Mouse (Mus musculus) heart, postnatal 0 days (tissue): ENCODE data around the gene Map2k2. TPM values are rescaled to one million over a fixed set of nuclear protein-coding genes. Genes with fewer than 3 reads are reported as not detected.

Experiments used
- ATAC-seq: fragments of 200-750 bp; cut with Nextera tagmentation; 2 replicates; pipeline ENCODE4 v1.8.0; 2017; ENCODE audit warnings: low read depth, moderate number of reproducible peaks, moderate library complexity; ENCODE audit not compliant: insufficient read depth
- DNase-seq: peaks from one replicate; pipeline ENCODE4 v3.0.0-alpha.2; 2016; ENCODE audit warnings: low spot score
- H3K27ac ChIP-seq: fragments of 300-500 bp; sonication (generic); 2 replicates; pipeline ENCODE4 v1.5.1; 2014; ENCODE audit warnings: low read depth, mild to moderate bottlenecking
- H3K27me3 ChIP-seq: fragments of 300-500 bp; sonication (generic); 2 replicates; pipeline ENCODE4 v1.6.1; 2014; ENCODE audit warnings: low read length, mixed read lengths; ENCODE audit not compliant: control insufficient read depth, insufficient read depth
- H3K36me3 ChIP-seq: fragments of 300-500 bp; sonication (generic); replicated peaks from 2 replicates; pipeline ENCODE4 v1.6.1; 2014; ENCODE audit warnings: low read length, mixed read lengths; ENCODE audit not compliant: control insufficient read depth, insufficient read depth
- H3K4me1 ChIP-seq: fragments of 300-500 bp; sonication (generic); 2 replicates; pipeline ENCODE4 v1.6.1; 2014; ENCODE audit warnings: antibody characterized with exemption; ENCODE audit not compliant: control insufficient read depth, insufficient read depth
- H3K4me2 ChIP-seq: fragments of 300-500 bp; sonication (generic); 2 replicates; pipeline ENCODE4 v1.6.1; 2014; ENCODE audit warnings: low read depth, mild to moderate bottlenecking, low read length, moderate library complexity
- H3K4me3 ChIP-seq: fragments of 300-500 bp; sonication (generic); 2 replicates; pipeline ENCODE4 v1.5.1; 2014; ENCODE audit warnings: low read depth, low read length
- H3K9ac ChIP-seq: fragments of 300-500 bp; sonication (generic); replicated peaks from 2 replicates; pipeline ENCODE4 v1.6.1; 2014; ENCODE audit warnings: low read depth, low read length, mixed read lengths
- H3K9me3 ChIP-seq: fragments of 300-500 bp; sonication (generic); replicated peaks from 2 replicates; pipeline ENCODE4 v1.6.1; 2016; ENCODE audit warnings: low read length; ENCODE audit not compliant: control insufficient read depth
- CTCF ChIP-seq: IDR thresholded peaks from 2 replicates; pipeline ENCODE4 v1.5.1; 2016; ENCODE audit warnings: antibody characterized with exemption, control low read depth, low read depth
- EP300 ChIP-seq: IDR thresholded peaks from 2 replicates; pipeline ENCODE4 v1.6.1; 2016; ENCODE audit warnings: antibody characterized with exemption, low read depth
- WGBS: fragments of 180-500 bp; shearing (Covaris S2); extraction: QIAGEN DNeasy Blood & Tissue Kit; methylation state at CpG from one replicate; pipeline ENCODE4 v1.1.7; 2014; 5-methylcytosine and 5-hydroxymethylcytosine counted together
- polyA plus RNA-seq: library from polyadenylated mRNA; unstranded; fragments of >200 nt; fragmentation: Nextera tagmentation; extraction: Ambion mirVana; gene quantifications from 2 replicates; pipeline ENCODE4 v1.2.1, GENCODE M21; 2015
- total RNA-seq: library from RNA; depleted of rRNA; stranded (reverse); fragments of >200 nt; gene quantifications from 2 replicates; pipeline ENCODE4 v1.2.3, GENCODE M21; 2014; ENCODE audit warnings: low replicate concordance

The Map2k2 gene
- total and polyA plus RNA-seq, 2 experiments from 2014 or later, result 133 to 208 TPM

GRCm38 (mm10) chr10:81145307-81145706 is 39.6 kb downstream of the Map2k2 start:
- WGBS, result 89% methylated on average over 5 of the region's 6 CpGs
- no peak overlapping the region for H3K9ac ChIP-seq
- no peak for DNase-seq
- no peak overlapping the region for H3K4me3 ChIP-seq
- H3K36me3 ChIP-seq, result peaks cover 72% of the 10 kb centered on the region
- ATAC-seq, result no peak
- no peak overlapping the region for H3K4me2 ChIP-seq
- no peaks in the 10 kb centered on the region for H3K27me3 ChIP-seq
- TF ChIP-seq EP300 (no peak), CTCF (no peak)
- H3K9me3 ChIP-seq, result no peaks in the 10 kb centered on the region
- peaks cover 27% of the 10 kb centered on the region for H3K4me1 ChIP-seq
- H3K27ac ChIP-seq, result no peak overlapping the region

GRCm38 (mm10) chr10:81145778-81146177 is 40.1 kb downstream of the Map2k2 start:
- no peak overlapping the region for H3K27ac ChIP-seq
- H3K27me3 ChIP-seq, result no peaks in the 10 kb centered on the region
- 74% methylated on average over 7 of the region's 7 CpGs for WGBS
- DNase-seq (no peak), ATAC-seq (no peak)
- no peak overlapping the region for H3K9ac ChIP-seq
- H3K36me3 ChIP-seq, result peaks cover 74% of the 10 kb centered on the region
- no peak for TF ChIP-seq CTCF
- no peak for TF ChIP-seq EP300
- H3K4me1 ChIP-seq, result peaks cover 22% of the 10 kb centered on the region
- no peak overlapping the region for H3K4me2 ChIP-seq
- H3K4me3 ChIP-seq, result no peak overlapping the region
- no peaks in the 10 kb centered on the region for H3K9me3 ChIP-seq

GRCm38 (mm10) chr10:81146296-81146695 is 40.6 kb downstream of the Map2k2 start:
- WGBS, result 59% methylated on average over 4 of the region's 4 CpGs
- Histone ChIP-seq H3K9ac (no peak overlapping the region), H3K27me3 (no peaks in the 10 kb centered on the region), H3K4me1 (peaks cover 17% of the 10 kb centered on the region), H3K36me3 (peaks cover 74% of the 10 kb centered on the region), H3K9me3 (no peaks in the 10 kb centered on the region), H3K4me3 (no peak overlapping the region), H3K4me2 (no peak overlapping the region), H3K27ac (no peak overlapping the region)
- TF ChIP-seq EP300 (no peak), CTCF (no peak)
- ATAC-seq, result no peak
- no peak for DNase-seq

GRCm38 (mm10) chr10:81151261-81151660 is 45.5 kb downstream of the Map2k2 start:
- no peak for ATAC-seq
- H3K4me1 ChIP-seq, result 0 out of 2 replicates have a peak, but pooled peaks cover 5% of the 10 kb centered on the region
- 71% methylated on average over 6 of the region's 6 CpGs for WGBS
- no peak overlapping the region; the same call in 1 of the 2 replicates for H3K27ac ChIP-seq
- no peaks in the 10 kb centered on the region for H3K27me3 ChIP-seq
- TF ChIP-seq EP300 (no peak), CTCF (no peak)
- H3K36me3 ChIP-seq, result peaks cover 76% of the 10 kb centered on the region
- H3K4me2 ChIP-seq, result no peak overlapping the region
- no peak overlapping the region for H3K4me3 ChIP-seq
- no peak overlapping the region for H3K9ac ChIP-seq
- no peak for DNase-seq
- H3K9me3 ChIP-seq, result no peaks in the 10 kb centered on the region

- DNase-seq (peak; percentile 62), ATAC-seq (peak; percentile 43)
- Histone ChIP-seq H3K4me1 (0 out of 2 replicates have a peak, but pooled peaks cover 5% of the 10 kb centered on the region), H3K36me3 (peaks cover 75% of the 10 kb centered on the region), H3K4me2 (no peak overlapping the region), H3K9ac (no peak overlapping the region), H3K9me3 (no peaks in the 10 kb centered on the region), H3K27me3 (no peaks in the 10 kb centered on the region), H3K27ac (peak overlapping the region; percentile 63), H3K4me3 (no peak overlapping the region)
- 45% methylated on average over 12 of the region's 12 CpGs for whole genome bisulfite sequencing
- TF ChIP-seq CTCF (no peak), EP300 (no peak)
These were observed 46.9 kb downstream of the Map2k2 start for GRCm38 (mm10) chr10:81152609-81153008.

GRCm38 (mm10) chr10:81154313-81154712 is 48.6 kb downstream of the Map2k2 start:
- H3K36me3 ChIP-seq, result peaks cover 71% of the 10 kb centered on the region
- no peak for DNase-seq

More at GRCm38 (mm10) chr10:81154313-81154712, 48.6 kb downstream of the Map2k2 start:
- Histone ChIP-seq H3K9ac (no peak overlapping the region), H3K4me1 (0 out of 2 replicates have a peak, but pooled peaks cover 5% of the 10 kb centered on the region), H3K27ac (no peak overlapping the region), H3K4me3 (no peak overlapping the region), H3K9me3 (no peaks in the 10 kb centered on the region), H3K4me2 (no peak overlapping the region), H3K27me3 (no peaks in the 10 kb centered on the region)
- TF ChIP-seq EP300, result no peak
- no peak for TF ChIP-seq CTCF
- 88% methylated on average over 12 of the region's 12 CpGs for WGBS
- ATAC-seq, result no peak
